Mouse (Mus musculus): ENCODE measurements around the gene Lrrc42. TPM values are rescaled to one million over a fixed set of nuclear protein-coding genes. Genes with fewer than 3 reads are reported as not detected.
A peak's percentile ranks its signal among the peaks of the same experiment; 100 is the strongest.

Lrrc42 gene
- polyA plus RNA-seq, 1 experiment from 2014 or later, result 72.3 TPM

DNA sequence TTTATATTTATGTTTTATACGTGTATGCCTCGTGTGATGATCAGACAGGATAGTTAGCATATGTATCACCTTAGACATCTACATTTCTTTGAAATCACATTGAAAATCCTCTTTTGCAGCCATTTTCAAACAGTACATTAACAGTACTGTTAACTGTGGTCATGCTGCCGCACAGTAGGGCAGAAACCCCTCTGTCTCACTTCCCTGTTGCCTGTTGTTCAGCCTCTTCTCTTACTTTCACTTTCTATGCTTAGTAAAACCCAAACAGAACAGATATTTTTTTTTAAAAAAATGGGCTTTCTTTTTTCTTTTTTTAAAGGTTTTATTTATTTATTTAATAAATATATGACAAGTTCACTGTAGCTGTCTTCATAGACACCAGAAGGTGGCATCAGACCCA lies 59.5 kb downstream of the Lrrc42 start:
- Histone ChIP-seq H3K27me3 (no peaks in the 10 kb centered on the region), H3K9me3 (replicated peaks) (no peaks in the 10 kb centered on the region), H3K4me3 (replicated peaks) (no peak overlapping the region), H3K4me1 (no peaks in the 10 kb centered on the region), H3K27ac (replicated peaks) (no peak overlapping the region), H3K9ac (no peak overlapping the region), H3K4me2 (replicated peaks) (no peak overlapping the region), H3K36me3 (peaks cover 75% of the 10 kb centered on the region)
- 96% methylated on average over 3 of the region's 3 CpGs for WGBS
- ATAC-seq (ENCODE audit: insufficient number of reproducible peaks, low FRiP score, low TSS enrichment, low read depth), result no peak

DNA sequence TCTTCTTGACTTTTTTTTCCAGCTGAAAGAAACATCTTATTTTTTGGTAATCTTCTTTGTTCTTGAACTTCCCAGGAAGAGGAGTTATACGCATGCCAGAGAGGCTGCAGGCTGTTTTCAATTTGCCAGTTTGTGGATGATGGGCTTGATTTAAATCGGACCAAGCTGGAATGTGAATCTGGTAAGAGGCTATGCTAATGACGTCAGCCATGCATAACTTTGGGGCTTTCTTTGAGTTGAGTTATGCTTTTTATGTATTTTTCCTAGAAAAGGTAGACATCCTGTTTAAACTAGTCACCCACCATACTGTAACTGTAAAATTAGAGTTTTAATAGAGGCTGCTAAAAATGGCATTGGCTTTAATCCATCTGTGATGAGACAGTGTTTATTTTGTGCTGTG lies 67.6 kb downstream of the Lrrc42 start:
- H3K27me3 ChIP-seq, result no peaks in the 10 kb centered on the region
- H3K9me3 ChIP-seq (replicated peaks), result no peaks in the 10 kb centered on the region
- H3K4me1 ChIP-seq, result peaks cover 38% of the 10 kb centered on the region
- H3K9ac ChIP-seq, result no peak overlapping the region
- 14% methylated on average over 3 of the region's 3 CpGs for WGBS
- ATAC-seq (ENCODE audit: insufficient number of reproducible peaks, low FRiP score, low TSS enrichment, low read depth), result peak; percentile 74
- no peak overlapping the region; the same call in 1 of the 2 replicates for H3K4me2 ChIP-seq (replicated peaks)
- H3K27ac ChIP-seq (replicated peaks), result peak overlapping the region; percentile 85
- peaks cover 34% of the 10 kb centered on the region for H3K36me3 ChIP-seq
- H3K4me3 ChIP-seq (replicated peaks), result no peak overlapping the region

Other genes starting within 250 kb of the Lrrc42 start
- gene Mrpl37, start 186.7 kb downstream of the Lrrc42 start, polyA plus RNA-seq (2015; fragmentation: Nextera tagmentation; extraction: Ambion mirVana), result 83.6 and 87.5 TPM in 2 replicates
- 7.6 and 8.2 TPM in 2 replicates for gene Cyb5rl, start 186.5 kb downstream of the Lrrc42 start, polyA plus RNA-seq (2015; fragmentation: Nextera tagmentation; extraction: Ambion mirVana)
- not detected in 2 replicates for gene Cdcp2, start 156.6 kb downstream of the Lrrc42 start, polyA plus RNA-seq (2015; fragmentation: Nextera tagmentation; extraction: Ambion mirVana)
- 583 and 621 TPM in 2 replicates for gene Tmem59, start 75.1 kb downstream of the Lrrc42 start, polyA plus RNA-seq (2015; fragmentation: Nextera tagmentation; extraction: Ambion mirVana)
- gene Tceanc2, start 74.4 kb downstream of the Lrrc42 start, polyA plus RNA-seq (2015; fragmentation: Nextera tagmentation; extraction: Ambion mirVana), result 22.5 and 24.7 TPM in 2 replicates
- gene Ldlrad1, start 44.4 kb downstream of the Lrrc42 start, polyA plus RNA-seq (2015; fragmentation: Nextera tagmentation; extraction: Ambion mirVana), result 0.25 TPM in 2 replicates
- gene Hspb11, start 61 bp upstream of the Lrrc42 start, polyA plus RNA-seq (2015; fragmentation: Nextera tagmentation; extraction: Ambion mirVana), result 41.1 and 43.9 TPM in 2 replicates
- 0.35 and 0.89 TPM in 2 replicates for gene Dio1, start 53.6 kb upstream of the Lrrc42 start, polyA plus RNA-seq (2015; fragmentation: Nextera tagmentation; extraction: Ambion mirVana)
- gene Yipf1, start 60.8 kb upstream of the Lrrc42 start, polyA plus RNA-seq (2015; fragmentation: Nextera tagmentation; extraction: Ambion mirVana), result 57.3 TPM in 2 replicates
- gene Ndc1, start 114.3 kb upstream of the Lrrc42 start, polyA plus RNA-seq (2015; fragmentation: Nextera tagmentation; extraction: Ambion mirVana), result 26.0 and 27.9 TPM in 2 replicates
- 35.3 and 37.4 TPM in 2 replicates for gene Glis1, start 181.1 kb upstream of the Lrrc42 start, polyA plus RNA-seq (2015; fragmentation: Nextera tagmentation; extraction: Ambion mirVana)

Measured in embryonic facial prominence, embryonic 15.5 days (tissue).